ENCODE assay signal across 8 mouse cellular contexts in the genomic region with DNA sequence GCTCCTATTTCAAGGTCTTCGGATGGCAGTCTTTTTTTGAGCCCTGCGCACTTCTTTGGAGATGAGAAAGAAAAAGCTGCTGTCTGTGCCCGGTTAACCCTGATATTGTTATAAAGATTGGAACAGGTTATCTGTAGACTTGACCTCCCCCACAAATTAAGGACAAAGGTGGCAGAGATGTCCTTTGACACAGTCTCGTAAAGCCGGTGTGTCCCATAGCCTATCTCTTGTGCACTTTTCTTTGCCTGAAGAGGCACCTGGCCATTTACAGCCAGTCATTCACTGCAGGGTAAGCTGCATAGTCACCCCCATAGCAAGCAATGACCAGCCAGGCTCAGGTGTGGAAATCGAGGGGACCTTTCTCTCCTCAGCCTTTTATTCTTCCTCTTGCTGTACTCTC. TPM values are rescaled to one million over a fixed set of nuclear protein-coding genes. Genes with fewer than 3 reads are reported as not detected.
A peak's percentile ranks its signal among the peaks of the same experiment; 100 is the strongest.
DNase-seq lines count a peak whose midpoint lies in the region; ATAC-seq and TF ChIP-seq lines count a peak whose summit lies in the region.

No protein-coding gene starts in this region.

- TF ChIP-seq CTCF in CH12.LX (conservative IDR thresholded peaks at IDR 0.05 in 1 of 2, IDR thresholded peaks at IDR 0.05 in 1 of 2; ENCODE audit: low read depth in 2 of 2, low read length in 2 of 2): no peak

- TF ChIP-seq POLR2A in CH12.LX (IDR thresholded peaks at IDR 0.05; ENCODE audit: low read depth, low read length): no peak

- no peak for TF ChIP-seq EP300 in CH12.LX (IDR thresholded peaks at IDR 0.05; ENCODE audit: low read length)

- H3K27me3 ChIP-seq in erythroblast, embryonic 14.5 days (ENCODE audit: control insufficient read depth): no peaks in the 10 kb centered on the region
- no peaks in the 10 kb centered on the region for H3K27me3 ChIP-seq in CH12.LX (replicated peaks)
- no peaks in the 10 kb centered on the region for H3K27me3 ChIP-seq in heart, embryonic 14.5 days (ENCODE audit: control insufficient read depth, insufficient read depth, low read length)
- H3K27me3 ChIP-seq in liver, embryonic 12.5 days (replicated peaks): no peaks in the 10 kb centered on the region

- H3K4me3 ChIP-seq in erythroblast, embryonic 14.5 days (replicated peaks): peak overlapping the region; percentile 69
- peak overlapping the region; percentile 73 to 81 (median 79) for H3K4me3 ChIP-seq in CH12.LX (replicated peaks in 1 of 3; ENCODE audit: low read depth in 2 of 3, low read length in 2 of 3, poor library complexity in 1 of 3)
- peak overlapping the region; percentile 59 to 87 for H3K4me3 ChIP-seq in heart, embryonic 14.5 days (ENCODE audit: control insufficient read depth in 1 of 2, insufficient read depth in 1 of 2, low read depth in 1 of 2, low read length in 2 of 2)
- H3K4me3 ChIP-seq in liver, embryonic 12.5 days: peak overlapping the region; percentile 75

- H3K4me1 ChIP-seq in erythroblast, embryonic 14.5 days (ENCODE audit: control insufficient read depth): peaks cover 24% of the 10 kb centered on the region
- peaks cover 0 to 10% of the 10 kb centered on the region in 2 experiments; a peak in 1 of 4 replicates for H3K4me1 ChIP-seq in CH12.LX (ENCODE audit: control insufficient read depth in 1 of 2, insufficient read depth in 2 of 2)
- peaks cover 6 to 8% of the 10 kb centered on the region in 2 experiments; a peak in 2 of 4 replicates for H3K4me1 ChIP-seq in heart, embryonic 14.5 days (ENCODE audit: control insufficient read depth in 2 of 2, insufficient read depth in 2 of 2, low read length in 2 of 2)
- peaks cover 24% of the 10 kb centered on the region for H3K4me1 ChIP-seq in liver, embryonic 12.5 days

- H3K36me3 ChIP-seq in erythroblast, embryonic 14.5 days (ENCODE audit: control insufficient read depth): no peaks in the 10 kb centered on the region
- H3K36me3 ChIP-seq in CH12.LX (replicated peaks in 1 of 2; ENCODE audit: control insufficient read depth in 1 of 2, insufficient read depth in 1 of 2, low read length in 1 of 2): no peaks in the 10 kb centered on the region
- no peaks in the 10 kb centered on the region for H3K36me3 ChIP-seq in heart, embryonic 14.5 days (ENCODE audit: control insufficient read depth, insufficient read depth, low read length)
- H3K36me3 ChIP-seq in liver, embryonic 12.5 days: 0 out of 2 replicates have a peak, but pooled peaks cover 3% of the 10 kb centered on the region

- peak overlapping the region; percentile 72 for H3K9ac ChIP-seq in CH12.LX (ENCODE audit: insufficient read depth, low read depth)
- H3K9ac ChIP-seq in heart, embryonic 14.5 days (ENCODE audit: low read length): peak overlapping the region; percentile 76
- peak overlapping the region; percentile 77 for H3K9ac ChIP-seq in liver, embryonic 12.5 days

- no peak overlapping the region for H3K27ac ChIP-seq in CH12.LX (ENCODE audit: insufficient read depth, low read depth)
- H3K27ac ChIP-seq in heart, embryonic 14.5 days (replicated peaks in 1 of 2; ENCODE audit: control insufficient read depth in 1 of 2, insufficient read depth in 1 of 2, low read depth in 2 of 2, low read length in 2 of 2): no peak overlapping the region
- peak overlapping the region; percentile 74 for H3K27ac ChIP-seq in liver, embryonic 12.5 days

- WGBS in heart, embryonic 14.5 days: 26% methylated on average over 6 of the region's 6 CpGs
- WGBS in liver, embryonic 12.5 days (ENCODE audit: insufficient replicate concordance): 31% methylated on average over 6 of the region's 6 CpGs

- H3K9me3 ChIP-seq in erythroblast, embryonic 14.5 days (ENCODE audit: control insufficient read depth, low read length): no peaks in the 10 kb centered on the region
- H3K9me3 ChIP-seq in CH12.LX (replicated peaks; ENCODE audit: low read length): no peaks in the 10 kb centered on the region
- H3K9me3 ChIP-seq in heart, embryonic 14.5 days (ENCODE audit: control insufficient read depth, low read length): no peaks in the 10 kb centered on the region
- H3K9me3 ChIP-seq in liver, embryonic 12.5 days (replicated peaks): no peaks in the 10 kb centered on the region

- in situ Hi-C loops in CH12.LX (cut with MboI; ENCODE audit: low pct_ligation_motif_present, low pct_unique_long_range_greater_than_20kb, low sequenced_read_pairs): no loop called here

- no peak for DNase-seq in CH12.LX (ENCODE audit: extremely low read depth)
- DNase-seq in spleen, adult 18-20 months: no peak
- no peak for DNase-seq in ovary, postnatal 10 days (ENCODE audit: low spot score)

- no peaks in the 10 kb centered on the region for H3K79me2 ChIP-seq in CH12.LX (replicated peaks; ENCODE audit: control insufficient read depth, extremely low read depth, insufficient read depth, poor library complexity, severe bottlenecking)

- dilution Hi-C loops in CH12.LX (cut with MboI; ENCODE audit: extremely low pct_ligation_motif_present, extremely low pct_unique_long_range_greater_than_20kb, low sequenced_read_pairs): no loop called here

- no peak for ATAC-seq in erythroblast, adult 5-6 weeks (replicated peaks; ENCODE audit: low FRiP score, poor library complexity, severe bottlenecking)
- no peak for ATAC-seq in heart, embryonic 14.5 days (ENCODE audit: insufficient number of reproducible peaks, insufficient read depth, low FRiP score, low read depth)
- no peak for ATAC-seq in liver, embryonic 12.5 days
- ATAC-seq in CD4-positive, CD25-positive, alpha-beta regulatory T cell, adult 4 months: no peak

- TF ChIP-seq RAD21 in CH12.LX (IDR thresholded peaks at IDR 0.05; ENCODE audit: low read depth, low read length): no peak

- peak overlapping the region; percentile 48 for H3K4me2 ChIP-seq in CH12.LX (ENCODE audit: insufficient read depth, low read depth, poor library complexity, severe bottlenecking)
- peak overlapping the region; percentile 60 for H3K4me2 ChIP-seq in heart, embryonic 14.5 days (ENCODE audit: low read length)
- H3K4me2 ChIP-seq in liver, embryonic 12.5 days: peak overlapping the region; percentile 86

TF ChIP-seq in CH12.LX, 34 proteins besides CTCF, POLR2A, EP300 and RAD21:
- TF ChIP-seq ELF1 (IDR thresholded peaks at IDR 0.05; ENCODE audit: low read depth, low read length) (no peak), POLR2AphosphoS2 (IDR thresholded peaks at IDR 0.05; ENCODE audit: low read depth, low read length) (no peak)

RNA-seq across cellular contexts. Expression of a gene that starts 0.8 kb away (rescaled TPM):
- polyA plus RNA-seq in erythroblast, embryonic 14.5 days (2012): 0.12 and 0.26 TPM in 2 replicates
- total RNA-seq in erythroblast, adult 5-6 weeks (2015; ENCODE audit: low replicate concordance): 4.2 and 6.5 TPM in 2 replicates
- 2.2 and 4.9 TPM in 2 replicates for total RNA-seq in erythroblast, adult 5-6 weeks (2017; ENCODE audit: low replicate concordance)
- total RNA-seq in CH12.LX (2012; rRNA removed) (15.9 and 20.9 TPM in 2 replicates), CH12.LX (2014; rRNA removed) (18.9 and 20.8 TPM in 2 replicates)
- 16.7 and 18.6 TPM in 2 replicates for polyA plus RNA-seq in CH12.LX (2012; ENCODE audit: insufficient read length, low read depth)
- 50.2 and 65.3 TPM in 2 replicates for polyA plus RNA-seq in heart, embryonic 14.5 days (2014; fragmentation: Nextera tagmentation; extraction: Ambion mirVana)
- polyA plus RNA-seq in liver, embryonic 12.5 days (2016; fragmentation: Nextera tagmentation; extraction: Ambion mirVana): 25.2 and 26.7 TPM in 2 replicates
- 10 to 100 TPM; 40.4 to 61.1 TPM for polyA plus RNA-seq in CD4-positive, CD25-positive, alpha-beta regulatory T cell, adult 4 months (2017; shearing (Covaris generic))

RNA-seq across cellular contexts. Expression of a gene that starts 13.5 kb away (rescaled TPM):
- polyA plus RNA-seq in erythroblast, embryonic 14.5 days (2012): 18.7 and 20.5 TPM in 2 replicates
- 36.6 and 115 TPM in 2 replicates for total RNA-seq in erythroblast, adult 5-6 weeks (2015; ENCODE audit: low replicate concordance)
- total RNA-seq in erythroblast, adult 5-6 weeks (2017; ENCODE audit: low replicate concordance): 83.3 and 101 TPM in 2 replicates
- total RNA-seq in CH12.LX (2012; rRNA removed) (28.1 and 29.0 TPM in 2 replicates), CH12.LX (2014; rRNA removed) (33.5 and 41.2 TPM in 2 replicates)
- 35.3 and 36.6 TPM in 2 replicates for polyA plus RNA-seq in CH12.LX (2012; ENCODE audit: insufficient read length, low read depth)
- polyA plus RNA-seq in heart, embryonic 14.5 days (2014; fragmentation: Nextera tagmentation; extraction: Ambion mirVana): 33.5 and 34.8 TPM in 2 replicates
- polyA plus RNA-seq in liver, embryonic 12.5 days (2016; fragmentation: Nextera tagmentation; extraction: Ambion mirVana): 40.4 and 41.3 TPM in 2 replicates
- polyA plus RNA-seq in CD4-positive, CD25-positive, alpha-beta regulatory T cell, adult 4 months (2017; shearing (Covaris generic)): 10 to 100 TPM; 61.3 to 92.7 TPM

RNA-seq across cellular contexts. Expression of a gene that starts 26.5 kb away (rescaled TPM):
- polyA plus RNA-seq in erythroblast, embryonic 14.5 days (2012): 0.15 and 0.21 TPM in 2 replicates
- total RNA-seq in erythroblast, adult 5-6 weeks (2015; ENCODE audit: low replicate concordance): 2.9 and 5.9 TPM in 2 replicates
- total RNA-seq in erythroblast, adult 5-6 weeks (2017; ENCODE audit: low replicate concordance): 1.4 and 3.1 TPM in 2 replicates
- total RNA-seq in CH12.LX (2012; rRNA removed) (14.9 and 18.8 TPM in 2 replicates), CH12.LX (2014; rRNA removed) (10.1 and 13.6 TPM in 2 replicates)
- 41.4 and 44.4 TPM in 2 replicates for polyA plus RNA-seq in CH12.LX (2012; ENCODE audit: insufficient read length, low read depth)
- 31.5 and 33.5 TPM in 2 replicates for polyA plus RNA-seq in heart, embryonic 14.5 days (2014; fragmentation: Nextera tagmentation; extraction: Ambion mirVana)
- 15.5 and 17.5 TPM in 2 replicates for polyA plus RNA-seq in liver, embryonic 12.5 days (2016; fragmentation: Nextera tagmentation; extraction: Ambion mirVana)
- 1 to 10 TPM; 3.7 to 6.7 TPM for polyA plus RNA-seq in CD4-positive, CD25-positive, alpha-beta regulatory T cell, adult 4 months (2017; shearing (Covaris generic))

Comparison
In these comparisons a context has a peak if more than half of its experiments do, and no peak if none do; other contexts are left out.
1. RNA of a gene that starts 0.8 kb away (polyA plus RNA-seq): 40.4 to 61.1 TPM in CD4-positive, CD25-positive, alpha-beta regulatory T cell, adult 4 months, 50.2 to 65.3 TPM in heart, embryonic 14.5 days, 25.2 to 26.7 TPM in liver, embryonic 12.5 days and 16.7 to 18.6 TPM in CH12.LX; 0.12 to 0.26 TPM in erythroblast, embryonic 14.5 days; every median in the first group is over 10 times any median in the second.
2. Peak in every context shown above with its lines, with median percentiles within 50 percentile points of each other: H3K4me3 ChIP-seq, H3K4me2 ChIP-seq and H3K9ac ChIP-seq.